Mouse (Mus musculus) hindbrain, embryonic 12.5 days (tissue): ENCODE data around the gene Hepacam. TPM values are rescaled to one million over a fixed set of nuclear protein-coding genes. Genes with fewer than 3 reads are reported as not detected.

Experiments
- ATAC-seq: fragments of 200-750 bp; cut with Nextera tagmentation; 2 replicates; pipeline ENCODE4 v1.8.0; 2017; ENCODE audit warnings: moderate TSS enrichment; ENCODE audit not compliant: low FRiP score
- H3K27ac ChIP-seq: fragments of 300-500 bp; sonication (generic); 2 replicates; pipeline ENCODE4 v1.5.1; 2016; ENCODE audit warnings: mild to moderate bottlenecking
- H3K27me3 ChIP-seq: fragments of 300-500 bp; sonication (generic); 2 replicates; pipeline ENCODE4 v1.6.1; 2016; ENCODE audit warnings: mild to moderate bottlenecking
- H3K36me3 ChIP-seq: fragments of 300-500 bp; sonication (generic); 2 replicates; pipeline ENCODE4 v1.6.1; 2016; ENCODE audit warnings: mild to moderate bottlenecking
- H3K4me1 ChIP-seq: fragments of 300-500 bp; sonication (generic); 2 replicates; pipeline ENCODE4 v1.6.1; 2016
- H3K4me2 ChIP-seq: fragments of 300-500 bp; sonication (generic); replicated peaks from 2 replicates; pipeline ENCODE4 v1.6.1; 2016; ENCODE audit warnings: mild to moderate bottlenecking
- H3K4me3 ChIP-seq: fragments of 300-500 bp; sonication (generic); 2 replicates; pipeline ENCODE4 v1.5.1; 2016; ENCODE audit warnings: mild to moderate bottlenecking
- H3K9ac ChIP-seq: fragments of 300-500 bp; sonication (generic); 2 replicates; pipeline ENCODE4 v1.6.1; 2016; ENCODE audit warnings: mild to moderate bottlenecking, moderate library complexity
- H3K9me3 ChIP-seq: fragments of 300-500 bp; sonication (generic); replicated peaks from 2 replicates; pipeline ENCODE4 v1.6.1; 2016; ENCODE audit warnings: mild to moderate bottlenecking
- WGBS: fragments of 180-500 bp; shearing (Covaris S2); methylation state at CpG from one replicate; pipeline ENCODE4 v1.1.7; 2016; 5-methylcytosine and 5-hydroxymethylcytosine counted together
- polyA plus RNA-seq: library from polyadenylated mRNA; unstranded; fragments of >200 nt; fragmentation: Nextera tagmentation; extraction: Ambion mirVana; gene quantifications from 2 replicates; pipeline ENCODE4 v1.2.1, GENCODE M21; 2016

Hepacam gene
- 0.26 and 0.36 TPM in 2 replicates for polyA plus RNA-seq

GRCm38 (mm10) chr9:37367301-37368080 lies at the start of gene Hepacam:
Hepacam (plus strand) TSS chr9:37367351.
- no peaks in the 10 kb centered on the region for H3K9me3 ChIP-seq
- no peak for ATAC-seq
- H3K36me3 ChIP-seq, result no peaks in the 10 kb centered on the region
- no peak within 1 kb of the TSS for H3K27ac ChIP-seq
- no peaks in the 10 kb centered on the region for H3K4me1 ChIP-seq
- no peaks in the 10 kb centered on the region for H3K27me3 ChIP-seq
- no peak within 1 kb of the TSS for H3K4me2 ChIP-seq
- no peak within 1 kb of the TSS for H3K9ac ChIP-seq
- WGBS, result 82% methylated on average over 17 of the region's 17 CpGs
- no peak within 1 kb of the TSS for H3K4me3 ChIP-seq

GRCm38 (mm10) chr9:37329456-37329855 lies 37.7 kb upstream of the Hepacam start:
- Histone ChIP-seq H3K4me3 (no peak overlapping the region), H3K4me2 (no peak overlapping the region), H3K27ac (no peak overlapping the region), H3K27me3 (no peaks in the 10 kb centered on the region), H3K36me3 (no peaks in the 10 kb centered on the region), H3K4me1 (no peaks in the 10 kb centered on the region), H3K9me3 (no peaks in the 10 kb centered on the region), H3K9ac (no peak overlapping the region)
- WGBS, result 49% methylated on average over 3 of the region's 3 CpGs
- no peak for ATAC-seq

DNA sequence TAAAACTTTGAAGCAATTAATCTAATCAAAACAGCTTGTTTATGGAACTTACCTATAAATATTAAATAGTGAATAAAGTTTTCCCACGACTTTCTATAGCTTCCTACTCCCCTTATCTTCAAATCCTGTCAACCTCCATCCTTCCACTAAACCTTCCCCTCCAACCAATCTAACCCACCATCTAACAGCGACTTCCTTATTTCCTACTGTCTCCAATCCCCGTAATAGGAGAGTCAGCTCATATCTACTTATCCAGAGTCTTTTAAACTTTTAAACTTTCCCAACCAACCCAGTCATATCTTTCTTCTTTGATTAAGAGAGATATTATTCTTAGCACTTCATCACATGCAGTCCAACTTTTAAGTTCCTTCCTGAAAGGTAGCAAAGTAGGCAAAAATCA lies 21.7 kb upstream of the Hepacam start:
- H3K27me3 ChIP-seq, result no peaks in the 10 kb centered on the region
- H3K4me1 ChIP-seq, result peaks cover 8% of the 10 kb centered on the region
- H3K27ac ChIP-seq, result no peak overlapping the region
- 89% methylated on average over 3 of the region's 3 CpGs for WGBS
- peaks cover 15% of the 10 kb centered on the region; the same call in 1 of the 2 replicates for H3K36me3 ChIP-seq
- no peak overlapping the region for H3K4me2 ChIP-seq
- H3K9ac ChIP-seq, result no peak overlapping the region
- H3K9me3 ChIP-seq, result no peaks in the 10 kb centered on the region
- no peak for ATAC-seq
- H3K4me3 ChIP-seq, result no peak overlapping the region

DNA sequence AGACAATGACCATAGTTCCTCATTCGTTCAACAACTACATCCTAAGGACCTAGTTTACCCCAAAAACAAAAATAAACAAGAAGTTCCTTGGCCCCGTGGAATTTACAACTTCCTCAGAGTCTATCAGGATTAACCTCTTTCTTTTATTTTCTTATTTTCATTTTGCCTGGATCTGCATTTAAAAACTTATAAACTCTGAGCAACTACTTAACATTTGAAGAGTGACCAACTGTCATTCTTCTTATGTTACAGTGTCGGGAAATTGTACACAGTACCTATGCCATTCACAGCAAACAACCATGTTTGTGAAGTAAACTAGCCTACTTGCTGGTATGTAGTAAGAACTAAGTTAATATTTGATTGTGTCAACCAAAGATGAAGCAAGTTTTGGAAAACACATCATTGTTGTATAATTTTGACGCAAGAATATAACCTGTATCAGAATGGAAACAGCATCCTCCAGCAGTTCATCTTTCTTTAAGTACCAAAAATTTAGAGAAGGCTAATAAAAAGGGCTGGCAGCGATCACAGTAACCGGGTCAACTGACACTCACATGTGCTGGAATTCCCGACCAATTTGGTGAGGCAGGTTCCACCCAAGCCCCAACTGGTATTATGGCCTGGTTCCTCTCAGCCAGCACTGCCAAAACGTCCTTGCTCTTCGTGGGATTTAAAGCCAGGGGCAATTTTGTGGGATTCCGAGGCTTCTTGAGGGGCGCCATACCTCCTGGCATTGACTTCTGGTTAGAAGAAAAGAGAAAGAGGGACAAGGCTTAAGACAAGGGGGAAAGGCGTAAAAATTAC lies 19.8 kb upstream of the Hepacam start:
- WGBS, result 26% methylated on average over 12 of the region's 12 CpGs
- Histone ChIP-seq H3K4me3 (peak overlapping the region; percentile 59), H3K4me2 (peak overlapping the region; percentile 90), H3K27ac (peak overlapping the region; percentile 79), H3K9me3 (no peaks in the 10 kb centered on the region), H3K27me3 (no peaks in the 10 kb centered on the region), H3K9ac (peak overlapping the region; percentile 66), H3K4me1 (peaks cover 8% of the 10 kb centered on the region), H3K36me3 (peaks cover 7% of the 10 kb centered on the region; the same call in 1 of the 2 replicates)
- peak; percentile 21 for ATAC-seq

GRCm38 (mm10) chr9:37347988-37348642 lies 19.0 kb upstream of the Hepacam start, which contains the start of gene Ccdc15:
Ccdc15 (minus strand) TSS chr9:37348432.
- H3K9ac ChIP-seq, result peak within 1 kb of the TSS; percentile 66
- no peaks in the 10 kb centered on the region for H3K36me3 ChIP-seq
- no peaks in the 10 kb centered on the region for H3K27me3 ChIP-seq
- WGBS, result under 1% methylated on average over 40 of the region's 41 CpGs
- peak within 1 kb of the TSS; percentile 59 for H3K4me3 ChIP-seq
- H3K27ac ChIP-seq, result peak within 1 kb of the TSS; percentile 79
- H3K9me3 ChIP-seq, result no peaks in the 10 kb centered on the region
- peak within 1 kb of the TSS; percentile 90 for H3K4me2 ChIP-seq
- peaks cover 8% of the 10 kb centered on the region for H3K4me1 ChIP-seq
- peak; percentile 99 for ATAC-seq

- ATAC-seq, result no peak
- Histone ChIP-seq H3K9me3 (no peaks in the 10 kb centered on the region), H3K4me1 (peaks cover 8% of the 10 kb centered on the region), H3K4me3 (peak overlapping the region; percentile 59), H3K36me3 (no peaks in the 10 kb centered on the region), H3K27me3 (no peaks in the 10 kb centered on the region), H3K4me2 (peak overlapping the region; percentile 90), H3K27ac (peak overlapping the region; percentile 79; the same call in 1 of the 2 replicates), H3K9ac (peak overlapping the region; percentile 66)
- 89% methylated on average over 3 of the region's 3 CpGs for WGBS
Observed at GRCm38 (mm10) chr9:37349050-37349449, 18.1 kb upstream of the Hepacam start.

DNA sequence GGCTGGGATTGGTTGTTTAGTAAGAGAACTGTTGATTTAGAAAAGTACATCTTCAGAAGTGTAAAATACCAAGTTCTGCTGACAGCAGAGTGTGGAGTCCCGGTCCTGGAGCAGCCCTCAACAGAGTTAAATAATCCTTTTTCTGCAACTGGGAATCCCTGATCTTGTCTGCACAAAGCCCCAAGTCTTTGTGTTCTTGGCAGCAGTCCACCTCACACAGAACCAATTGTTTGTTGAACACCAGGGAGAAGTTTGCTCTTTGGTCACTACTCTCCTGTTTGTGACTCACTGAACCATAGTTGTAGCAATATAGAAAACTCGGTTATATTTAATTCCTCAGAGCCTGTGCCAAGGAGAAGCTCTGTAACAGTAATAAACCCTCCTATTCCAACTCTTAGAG lies 15.9 kb upstream of the Hepacam start:
- no peak for ATAC-seq
- Histone ChIP-seq H3K4me2 (no peak overlapping the region), H3K9me3 (no peaks in the 10 kb centered on the region), H3K4me3 (no peak overlapping the region), H3K9ac (no peak overlapping the region), H3K36me3 (no peaks in the 10 kb centered on the region), H3K27ac (no peak overlapping the region), H3K4me1 (peaks cover 8% of the 10 kb centered on the region), H3K27me3 (no peaks in the 10 kb centered on the region)
- WGBS, result 61% methylated on average over 2 of the region's 2 CpGs

DNA sequence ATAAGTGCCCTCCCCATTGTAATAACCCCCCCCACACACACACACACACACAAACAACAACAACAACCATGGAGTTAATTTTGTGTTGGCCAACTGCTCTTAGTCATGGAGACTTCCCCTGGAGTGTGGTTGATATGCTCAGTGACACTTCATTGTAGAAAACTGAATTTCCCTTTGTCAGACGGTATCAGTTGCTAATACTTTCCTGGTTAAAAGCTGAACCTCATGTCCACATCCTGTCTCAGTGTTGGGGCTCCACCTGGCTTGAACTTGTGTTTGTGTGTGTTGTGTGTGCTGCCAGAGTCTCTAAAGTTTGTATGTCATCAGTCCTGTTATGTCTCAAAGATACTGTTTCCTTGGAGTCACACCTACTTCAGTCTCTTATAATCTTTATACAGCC lies 12.7 kb upstream of the Hepacam start:
- 75% methylated on average over 1 of the region's 1 CpGs for WGBS
- no peak overlapping the region for H3K4me2 ChIP-seq
- no peaks in the 10 kb centered on the region for H3K36me3 ChIP-seq
- H3K9me3 ChIP-seq, result no peaks in the 10 kb centered on the region
- H3K4me3 ChIP-seq, result no peak overlapping the region
- H3K27ac ChIP-seq, result no peak overlapping the region
- H3K9ac ChIP-seq, result no peak overlapping the region
- H3K27me3 ChIP-seq, result no peaks in the 10 kb centered on the region
- ATAC-seq, result no peak
- peaks cover 8% of the 10 kb centered on the region; the same call in 1 of the 2 replicates for H3K4me1 ChIP-seq

GRCm38 (mm10) chr9:37358713-37359330 lies 8.3 kb upstream of the Hepacam start:
- H3K4me2 ChIP-seq, result no peak overlapping the region
- 56% methylated on average over 7 of the region's 7 CpGs for WGBS

DNA sequence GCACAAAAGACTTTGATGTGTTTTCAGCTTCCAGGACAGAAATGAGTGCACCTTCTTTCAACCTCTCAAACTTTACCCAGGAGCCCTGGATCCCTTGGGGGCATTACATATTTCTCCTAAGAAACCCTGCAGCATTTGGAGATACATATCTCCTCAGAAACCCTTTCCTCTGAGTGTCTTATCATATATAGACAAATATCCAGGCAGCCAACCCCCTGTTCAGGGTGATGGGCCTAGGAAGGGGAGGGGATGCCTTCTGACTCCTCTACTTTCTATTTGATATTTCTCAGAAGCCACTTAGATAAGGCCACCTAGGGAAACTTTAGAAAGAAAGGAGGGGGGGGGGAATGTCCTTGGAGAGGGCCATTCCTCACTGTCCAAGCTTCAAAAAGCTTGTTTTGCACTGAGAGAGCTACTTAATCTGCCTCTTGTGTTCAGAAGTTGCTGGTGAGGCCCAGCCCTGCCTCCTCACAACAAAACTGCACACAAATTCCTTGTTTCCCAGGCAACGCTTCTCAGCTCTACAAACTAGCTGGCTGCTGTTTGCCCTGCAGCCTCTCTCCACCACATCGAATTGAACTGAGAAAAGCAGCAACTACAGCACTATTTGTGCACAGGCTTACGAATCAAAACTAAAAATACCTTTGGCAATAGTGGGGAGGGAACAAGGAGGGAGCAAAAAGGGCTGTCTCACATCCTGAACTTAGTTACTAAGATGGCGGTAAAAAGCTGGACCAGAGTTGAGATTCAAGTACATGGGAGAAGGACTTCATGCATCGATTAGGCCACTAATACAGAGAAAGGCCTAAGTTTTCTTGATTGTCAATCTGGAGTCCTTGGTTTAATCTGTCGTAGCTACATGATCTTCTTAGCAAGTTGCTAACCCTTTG lies 7.6 kb upstream of the Hepacam start:
- Histone ChIP-seq H3K27me3 (no peaks in the 10 kb centered on the region), H3K4me2 (no peak overlapping the region), H3K9me3 (no peaks in the 10 kb centered on the region), H3K27ac (peak overlapping the region; percentile 75), H3K4me1 (peaks cover 17% of the 10 kb centered on the region), H3K36me3 (no peaks in the 10 kb centered on the region), H3K4me3 (no peak overlapping the region), H3K9ac (no peak overlapping the region)
- peak; percentile 82 for ATAC-seq
- 24% methylated on average over 6 of the region's 6 CpGs for WGBS

More at GRCm38 (mm10) chr9:37358713-37359330, 8.3 kb upstream of the Hepacam start:
- Histone ChIP-seq H3K4me3 (no peak overlapping the region), H3K9ac (no peak overlapping the region), H3K4me1 (peaks cover 17% of the 10 kb centered on the region), H3K27ac (peak overlapping the region; percentile 75), H3K27me3 (no peaks in the 10 kb centered on the region), H3K9me3 (no peaks in the 10 kb centered on the region), H3K36me3 (no peaks in the 10 kb centered on the region)
- ATAC-seq, result peak; percentile 77

- Histone ChIP-seq H3K4me1 (peaks cover 17% of the 10 kb centered on the region), H3K4me3 (no peak overlapping the region), H3K4me2 (no peak overlapping the region), H3K27ac (no peak overlapping the region), H3K9me3 (no peaks in the 10 kb centered on the region), H3K9ac (no peak overlapping the region), H3K36me3 (no peaks in the 10 kb centered on the region), H3K27me3 (no peaks in the 10 kb centered on the region)
- ATAC-seq, result no peak
Observed at GRCm38 (mm10) chr9:37362084-37362483, 5.1 kb upstream of the Hepacam start.
